Mouse (Mus musculus) left cerebral cortex, adult 2 months (tissue): ENCODE data around the gene Yipf1. TPM values are rescaled to one million over a fixed set of nuclear protein-coding genes. Genes with fewer than 3 reads are reported as not detected.

Source experiments
- DNase-seq, 2 experiments: peaks; one replicate each; pipeline ENCODE4 v3.0.0; 2021 to 2022; ENCODE audit warnings: low spot score in 2 of 2, mixed read lengths in 1 of 2; ENCODE audit errors: extremely low spot score in 1 of 2
- H3K27ac ChIP-seq: fragments of 200-600 bp; 2 replicates; pipeline ENCODE4 v1.8.1; 2022
- H3K4me3 ChIP-seq: fragments of 200-600 bp; 2 replicates; pipeline ENCODE4 v1.8.1; 2022
- CTCF ChIP-seq: fragments of 200-600 bp; IDR thresholded peaks from 2 replicates; pipeline ENCODE4 v1.8.1; 2022; ENCODE audit warnings: antibody characterized with exemption, mild to moderate bottlenecking, moderate library complexity
- intact Hi-C: fragments of 180-260 bp; cut with DNase I; formaldehyde crosslinking; loops from one replicate; pipeline ENCODE4 v1.15.1; 2025
- total RNA-seq, 2 experiments: library from RNA; stranded (reverse); gene quantifications; 2 replicates each; pipeline ENCODE4 v1.2.3; 2021

The Yipf1 gene
- total RNA-seq, 2 experiments from 2014 or later, result 40.3 to 44.4 TPM

DNA sequence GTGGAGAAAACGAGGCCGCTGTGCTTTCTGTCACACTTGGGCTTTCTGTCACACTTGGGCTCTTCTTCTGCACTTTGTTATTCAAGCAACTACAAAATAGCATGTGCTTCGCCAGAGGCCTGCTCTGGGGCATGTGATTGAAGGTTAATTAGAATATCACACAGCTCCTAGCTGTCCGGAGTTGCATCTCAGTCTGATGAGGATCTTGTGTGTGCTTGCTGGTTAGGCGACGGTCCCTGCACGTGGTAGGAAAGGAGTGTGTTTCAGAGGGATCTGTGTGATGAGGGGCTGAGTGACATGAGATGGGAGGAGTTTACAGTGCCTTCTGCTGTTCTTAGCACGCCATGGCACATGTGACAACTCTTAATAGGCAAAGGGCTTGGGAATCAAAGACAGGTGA, 73.3 kb downstream of the Yipf1 start:
- intact Hi-C loops, result no loop called here
- no peak for DNase-seq
- Histone ChIP-seq H3K4me3 (no peak overlapping the region), H3K27ac (no peak overlapping the region)
- no peak for TF ChIP-seq CTCF

DNA sequence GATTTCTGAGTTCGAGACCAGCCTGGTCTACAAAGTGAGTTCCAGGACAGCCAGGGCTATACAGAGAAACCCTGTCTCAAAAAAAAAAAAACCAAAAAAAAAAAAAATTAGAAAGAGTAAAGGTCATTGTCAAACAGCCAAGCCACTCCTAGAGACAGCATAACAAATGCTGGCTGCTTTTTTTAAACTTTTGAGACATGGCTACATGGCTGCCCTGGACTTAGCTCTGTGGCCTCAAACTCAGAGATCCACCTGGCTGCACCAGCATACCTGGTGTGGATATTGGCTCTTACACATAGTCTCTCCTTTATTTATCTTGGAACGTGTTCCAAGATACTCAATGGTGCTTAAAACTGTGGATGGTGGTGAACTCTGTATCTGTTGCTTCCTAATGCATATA, 74.1 kb downstream of the Yipf1 start:
- no peak for DNase-seq
- TF ChIP-seq CTCF, result no peak
- Histone ChIP-seq H3K27ac (no peak overlapping the region), H3K4me3 (no peak overlapping the region)
- intact Hi-C loops, result no loop called here

DNA sequence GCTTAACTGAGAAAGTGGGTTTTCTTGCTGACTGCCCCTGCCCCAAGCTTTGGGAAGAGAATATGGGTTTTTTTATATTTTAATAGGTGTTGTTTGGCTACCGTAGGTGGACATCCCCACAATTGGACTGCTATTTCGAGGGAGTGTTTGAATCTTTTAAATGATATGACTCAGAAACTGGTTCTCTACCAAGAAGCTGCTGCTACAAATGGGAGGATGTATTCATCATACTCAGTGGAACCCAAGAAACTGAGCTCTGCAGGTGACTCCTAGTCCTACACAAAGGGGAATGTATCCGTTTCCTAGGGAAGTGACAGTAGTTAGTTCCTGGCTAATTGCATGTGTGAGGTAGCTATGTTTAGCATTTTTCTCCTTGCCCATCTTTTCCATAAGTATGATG, 75.2 kb downstream of the Yipf1 start:
- Histone ChIP-seq H3K27ac (no peak overlapping the region), H3K4me3 (no peak overlapping the region)
- TF ChIP-seq CTCF, result no peak; the same call in 1 of the 2 replicates
- DNase-seq, result no peak
- intact Hi-C loops, result no loop called here

DNA sequence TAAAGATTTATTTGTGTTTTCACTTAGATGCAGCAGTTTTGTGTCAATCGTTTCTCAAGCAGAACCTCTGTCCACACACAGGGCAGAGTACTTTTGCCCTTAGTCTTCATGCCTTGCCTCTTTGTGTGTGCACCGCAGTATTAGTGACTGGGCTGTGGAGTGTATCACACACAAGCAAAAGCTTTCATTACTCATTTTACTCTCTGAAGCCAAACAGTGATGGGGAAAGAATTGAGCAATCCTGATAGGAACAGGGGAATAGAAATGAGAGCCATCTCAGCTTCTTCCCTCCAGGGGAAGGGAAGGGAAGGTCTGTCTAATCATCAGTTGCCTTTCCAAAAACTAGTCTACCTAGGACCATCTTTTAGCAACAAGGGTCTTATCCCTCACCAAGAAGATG, 79.6 kb downstream of the Yipf1 start:
- Histone ChIP-seq H3K4me3 (no peak overlapping the region), H3K27ac (no peak overlapping the region)
- TF ChIP-seq CTCF, result no peak
- intact Hi-C loops, result no loop called here
- DNase-seq, result no peak

Other genes starting within 250 kb of the Yipf1 start
- gene Mrpl37, start 247.5 kb upstream of the Yipf1 start, total RNA-seq, result 10 to 100 TPM; 56.3 to 64.9 TPM
- gene Cyb5rl, start 247.4 kb upstream of the Yipf1 start, total RNA-seq, result 1 to 10 TPM; 7.4 to 8.8 TPM
- not detected for gene Cdcp2, start 217.5 kb upstream of the Yipf1 start, total RNA-seq
- 100 to 1,000 TPM; 217 to 233 TPM for gene Tmem59, start 136.0 kb upstream of the Yipf1 start, total RNA-seq
- gene Tceanc2, start 135.2 kb upstream of the Yipf1 start, total RNA-seq, result 10 to 100 TPM; 13.9 to 16.1 TPM
- not detected for gene Ldlrad1, start 105.2 kb upstream of the Yipf1 start, total RNA-seq
- 10 to 100 TPM; 29.8 to 33.4 TPM for gene Lrrc42, start 60.8 kb upstream of the Yipf1 start, total RNA-seq
- 10 to 100 TPM; 13.9 to 17.7 TPM for gene Hspb11, start 60.8 kb upstream of the Yipf1 start, total RNA-seq
- gene Dio1, start 7.2 kb upstream of the Yipf1 start, total RNA-seq, result not detected
- 1 to 10 TPM; 9.6 to 10.0 TPM for gene Ndc1, start 53.4 kb downstream of the Yipf1 start, total RNA-seq
- gene Glis1, start 120.2 kb downstream of the Yipf1 start, total RNA-seq, result 1 to 10 TPM; 1.5 to 2.9 TPM